Mouse (Mus musculus) hindbrain, embryonic 13.5 days (tissue): ENCODE data around the gene Tti1. TPM values are rescaled to one million over a fixed set of nuclear protein-coding genes. Genes with fewer than 3 reads are reported as not detected.

Experiments used
- ATAC-seq: fragments of 200-750 bp; cut with Nextera tagmentation; 2 replicates; pipeline ENCODE4 v1.8.0; 2017; ENCODE audit warnings: moderate TSS enrichment; ENCODE audit not compliant: low FRiP score
- H3K27ac ChIP-seq: fragments of 300-500 bp; sonication (generic); 2 replicates; pipeline ENCODE4 v1.5.1; 2015; ENCODE audit warnings: inconsistent platforms, mild to moderate bottlenecking, moderate library complexity
- H3K27me3 ChIP-seq: fragments of 300-500 bp; sonication (generic); 2 replicates; pipeline ENCODE4 v1.6.1; 2015; ENCODE audit warnings: mild to moderate bottlenecking, inconsistent platforms
- H3K36me3 ChIP-seq: fragments of 300-500 bp; sonication (generic); 2 replicates; pipeline ENCODE4 v1.6.1; 2015; ENCODE audit warnings: mild to moderate bottlenecking, inconsistent platforms
- H3K4me1 ChIP-seq: fragments of 300-500 bp; sonication (generic); replicated peaks from 2 replicates; pipeline ENCODE4 v1.6.1; 2015; ENCODE audit warnings: inconsistent platforms
- H3K4me2 ChIP-seq: fragments of 300-500 bp; sonication (generic); 2 replicates; pipeline ENCODE4 v1.6.1; 2015; ENCODE audit warnings: inconsistent platforms, mild to moderate bottlenecking, moderate library complexity
- H3K4me3 ChIP-seq: fragments of 300-500 bp; sonication (generic); 2 replicates; pipeline ENCODE4 v1.5.1; 2015; ENCODE audit warnings: mild to moderate bottlenecking, inconsistent platforms
- H3K9ac ChIP-seq: fragments of 300-500 bp; sonication (generic); 2 replicates; pipeline ENCODE4 v1.6.1; 2015; ENCODE audit warnings: mild to moderate bottlenecking, inconsistent platforms
- H3K9me3 ChIP-seq: fragments of 300-500 bp; sonication (generic); 2 replicates; pipeline ENCODE4 v1.6.1; 2016; ENCODE audit warnings: inconsistent platforms
- WGBS: fragments of 180-500 bp; shearing (Covaris S2); methylation state at CpG from one replicate; pipeline ENCODE4 v1.1.7; 2015; 5-methylcytosine and 5-hydroxymethylcytosine counted together
- polyA plus RNA-seq: library from polyadenylated mRNA; unstranded; fragments of >200 nt; fragmentation: Nextera tagmentation; extraction: Ambion mirVana; gene quantifications from 2 replicates; pipeline ENCODE4 v1.2.1, GENCODE M21; 2015

Tti1 gene
- polyA plus RNA-seq, 1 experiment from 2014 or later, result 18.5 TPM

DNA sequence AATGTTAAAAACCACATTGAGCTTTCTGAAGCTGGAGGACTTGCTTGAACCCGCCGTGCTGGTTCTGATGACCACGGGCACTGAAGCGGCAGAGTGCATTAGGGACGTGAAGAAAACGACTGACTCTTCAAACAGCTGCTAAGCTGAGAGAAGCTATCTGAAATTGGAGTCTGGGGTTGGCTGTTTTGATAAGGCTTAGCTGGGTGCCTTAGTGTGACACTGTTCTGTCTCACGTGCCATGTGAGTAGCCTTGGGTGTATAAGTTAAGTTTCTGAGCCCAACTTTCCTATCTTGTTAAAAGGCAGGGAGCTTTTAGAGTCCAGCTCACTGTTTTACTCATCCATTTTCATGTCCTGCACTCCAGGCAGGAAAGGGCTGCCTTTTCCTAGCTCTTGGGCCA lies 8.7 kb upstream of the Tti1 start:
- H3K36me3 ChIP-seq, result peaks cover 34% of the 10 kb centered on the region
- peaks cover 14% of the 10 kb centered on the region; the same call in 1 of the 2 replicates for H3K4me1 ChIP-seq
- H3K4me2 ChIP-seq, result no peak overlapping the region
- H3K9me3 ChIP-seq, result no peaks in the 10 kb centered on the region
- ATAC-seq, result no peak
- WGBS, result 87% methylated on average over 7 of the region's 7 CpGs
- no peaks in the 10 kb centered on the region for H3K27me3 ChIP-seq
- no peak overlapping the region for H3K4me3 ChIP-seq
- H3K27ac ChIP-seq, result no peak overlapping the region
- H3K9ac ChIP-seq, result no peak overlapping the region

DNA sequence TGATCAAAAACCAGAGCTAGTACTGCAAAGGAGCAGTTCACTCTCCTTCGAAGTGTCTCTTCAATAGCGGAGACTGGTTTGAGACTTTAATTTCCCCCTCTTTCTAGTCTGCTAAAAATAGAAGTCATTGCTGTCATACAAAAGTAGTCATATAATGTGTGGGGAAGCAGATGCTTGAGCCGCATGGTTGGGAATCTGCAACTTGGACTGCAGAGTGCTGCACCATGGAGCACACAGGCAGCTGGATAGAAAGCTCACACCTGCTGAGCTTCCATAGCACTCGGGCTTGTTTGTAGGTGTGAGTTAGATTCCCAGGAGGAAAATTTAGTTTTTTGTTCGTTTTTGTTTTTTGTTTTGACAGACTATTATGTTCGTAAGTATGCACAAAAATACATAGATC lies 8.2 kb upstream of the Tti1 start:
- Histone ChIP-seq H3K9me3 (no peaks in the 10 kb centered on the region), H3K27ac (no peak overlapping the region), H3K4me2 (no peak overlapping the region), H3K9ac (no peak overlapping the region), H3K27me3 (no peaks in the 10 kb centered on the region), H3K36me3 (peaks cover 33% of the 10 kb centered on the region), H3K4me1 (peaks cover 18% of the 10 kb centered on the region), H3K4me3 (no peak overlapping the region)
- WGBS, result 90% methylated on average over 6 of the region's 6 CpGs
- ATAC-seq, result no peak

GRCm38 (mm10) chr2:158035813-158036212 lies 7.6 kb upstream of the Tti1 start:
- no peak overlapping the region for H3K27ac ChIP-seq
- peaks cover 30% of the 10 kb centered on the region for H3K36me3 ChIP-seq
- no peak for ATAC-seq
- WGBS, result 91% methylated on average over 2 of the region's 2 CpGs
- no peak overlapping the region for H3K4me3 ChIP-seq
- H3K9me3 ChIP-seq, result no peaks in the 10 kb centered on the region
- H3K9ac ChIP-seq, result no peak overlapping the region
- H3K27me3 ChIP-seq, result no peaks in the 10 kb centered on the region
- H3K4me2 ChIP-seq, result no peak overlapping the region
- H3K4me1 ChIP-seq, result peaks cover 24% of the 10 kb centered on the region

DNA sequence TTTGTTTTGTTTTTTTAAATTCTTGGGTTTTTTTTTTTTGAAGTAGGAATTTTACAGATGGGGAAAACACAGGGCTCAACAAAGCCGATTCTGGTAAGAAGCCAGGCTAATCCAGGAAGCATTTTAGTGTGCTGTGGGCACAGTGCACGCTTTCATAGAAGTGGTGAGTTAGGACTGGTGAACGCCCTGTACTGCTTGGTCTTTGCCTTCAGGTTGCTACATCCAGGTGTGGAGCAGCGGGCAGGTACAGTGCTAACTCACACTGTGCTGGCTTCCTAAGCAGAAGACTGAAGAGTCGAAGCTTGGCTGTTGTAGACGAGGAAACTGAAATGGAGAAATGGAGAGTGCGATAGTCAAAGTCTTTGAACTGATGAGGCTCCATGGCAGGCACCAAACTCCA lies 1.8 kb upstream of the Tti1 start:
- H3K27me3 ChIP-seq, result no peaks in the 10 kb centered on the region
- peak overlapping the region; percentile 89 for H3K9ac ChIP-seq
- no peaks in the 10 kb centered on the region for H3K36me3 ChIP-seq
- peak overlapping the region; percentile 82 for H3K4me2 ChIP-seq
- ATAC-seq, result no peak
- H3K27ac ChIP-seq, result no peak overlapping the region
- H3K9me3 ChIP-seq, result no peaks in the 10 kb centered on the region
- WGBS, result 91% methylated on average over 7 of the region's 7 CpGs
- H3K4me3 ChIP-seq, result peak overlapping the region; percentile 77
- peaks cover 49% of the 10 kb centered on the region for H3K4me1 ChIP-seq

GRCm38 (mm10) chr2:158027855-158028353 lies 329 bp downstream of the Tti1 start:
- Histone ChIP-seq H3K27ac (peak overlapping the region; percentile 91), H3K9ac (peak overlapping the region; percentile 89), H3K27me3 (no peaks in the 10 kb centered on the region), H3K4me3 (peak overlapping the region; percentile 77), H3K4me1 (peaks cover 41% of the 10 kb centered on the region), H3K9me3 (no peaks in the 10 kb centered on the region), H3K36me3 (no peaks in the 10 kb centered on the region), H3K4me2 (peak overlapping the region; percentile 82)
- ATAC-seq, result no peak; the same call in none of the 2 replicates
- WGBS, result 2% methylated on average over 16 of the region's 16 CpGs

DNA sequence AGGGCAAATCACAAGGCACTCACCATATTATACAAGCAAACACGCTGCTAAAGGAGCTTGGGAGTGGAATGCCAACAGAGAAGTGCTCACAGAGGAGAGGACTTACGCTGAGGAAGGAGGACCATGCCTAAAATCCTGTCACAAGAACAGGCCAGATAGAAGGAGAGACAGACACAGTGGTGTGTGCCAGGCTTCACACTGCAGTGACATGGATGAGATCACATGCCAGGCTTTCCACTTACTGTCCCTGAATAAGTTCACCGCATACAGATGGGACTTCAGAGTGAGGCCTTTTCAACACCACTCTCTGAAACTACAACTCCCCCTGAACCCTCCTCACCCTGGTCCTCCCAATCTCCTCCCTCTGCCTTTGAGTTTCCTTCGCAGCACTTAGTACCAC lies 10.9 kb downstream of the Tti1 start:
- 96% methylated on average over 4 of the region's 4 CpGs for WGBS
- H3K36me3 ChIP-seq, result no peaks in the 10 kb centered on the region

GRCm38 (mm10) chr2:158012608-158013007 lies 15.6 kb downstream of the Tti1 start:
- no peaks in the 10 kb centered on the region for H3K4me1 ChIP-seq
- H3K4me2 ChIP-seq, result no peak overlapping the region
- no peak overlapping the region for H3K4me3 ChIP-seq
- no peaks in the 10 kb centered on the region for H3K27me3 ChIP-seq
- H3K9me3 ChIP-seq, result no peaks in the 10 kb centered on the region
- no peak overlapping the region for H3K9ac ChIP-seq
- no peak for ATAC-seq
- WGBS, result 95% methylated on average over 3 of the region's 3 CpGs
- H3K27ac ChIP-seq, result no peak overlapping the region
- H3K36me3 ChIP-seq, result peaks cover 16% of the 10 kb centered on the region

More for the DNA sequence above, 10.9 kb downstream of the Tti1 start:
- H3K4me1 ChIP-seq, result no peaks in the 10 kb centered on the region
- H3K27me3 ChIP-seq, result no peaks in the 10 kb centered on the region
- H3K9me3 ChIP-seq, result no peaks in the 10 kb centered on the region
- H3K4me2 ChIP-seq, result no peak overlapping the region
- no peak overlapping the region for H3K4me3 ChIP-seq
- H3K27ac ChIP-seq, result no peak overlapping the region
- H3K9ac ChIP-seq, result no peak overlapping the region
- ATAC-seq, result no peak

DNA sequence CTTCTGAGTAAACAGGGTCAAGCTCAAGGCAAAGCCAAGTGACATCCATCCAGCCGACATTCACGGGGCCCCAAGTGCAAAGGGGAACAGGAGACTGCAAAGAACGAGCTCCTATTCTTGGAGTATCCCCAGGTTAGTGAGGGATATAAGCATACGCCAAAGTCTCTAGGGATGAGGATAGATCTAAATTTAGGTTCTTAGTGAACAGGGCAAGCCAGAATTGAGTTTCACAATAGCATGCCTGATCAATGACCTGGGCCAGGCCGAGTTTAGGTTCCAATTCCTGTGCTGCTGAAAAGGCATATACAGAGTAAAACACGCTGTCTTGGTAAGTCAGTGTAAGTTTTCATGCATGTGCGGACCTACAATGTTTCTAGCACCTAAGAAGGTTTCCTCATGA lies 18.9 kb downstream of the Tti1 start:
- H3K36me3 ChIP-seq, result peaks cover 28% of the 10 kb centered on the region
- no peak overlapping the region for H3K27ac ChIP-seq
- no peak overlapping the region for H3K4me2 ChIP-seq
- H3K4me1 ChIP-seq, result no peaks in the 10 kb centered on the region
- no peak overlapping the region for H3K9ac ChIP-seq
- no peak overlapping the region for H3K4me3 ChIP-seq
- no peaks in the 10 kb centered on the region for H3K27me3 ChIP-seq
- ATAC-seq, result no peak
- WGBS, result 87% methylated on average over 7 of the region's 7 CpGs
- H3K9me3 ChIP-seq, result no peaks in the 10 kb centered on the region

- Histone ChIP-seq H3K9me3 (no peaks in the 10 kb centered on the region), H3K4me2 (no peak overlapping the region), H3K36me3 (peaks cover 31% of the 10 kb centered on the region), H3K4me1 (no peaks in the 10 kb centered on the region), H3K9ac (no peak overlapping the region), H3K27ac (no peak overlapping the region), H3K4me3 (no peak overlapping the region), H3K27me3 (no peaks in the 10 kb centered on the region)
- WGBS, result 96% methylated on average over 4 of the region's 4 CpGs
- ATAC-seq, result no peak
Measured at GRCm38 (mm10) chr2:158005641-158006040, 22.6 kb downstream of the Tti1 start.

DNA sequence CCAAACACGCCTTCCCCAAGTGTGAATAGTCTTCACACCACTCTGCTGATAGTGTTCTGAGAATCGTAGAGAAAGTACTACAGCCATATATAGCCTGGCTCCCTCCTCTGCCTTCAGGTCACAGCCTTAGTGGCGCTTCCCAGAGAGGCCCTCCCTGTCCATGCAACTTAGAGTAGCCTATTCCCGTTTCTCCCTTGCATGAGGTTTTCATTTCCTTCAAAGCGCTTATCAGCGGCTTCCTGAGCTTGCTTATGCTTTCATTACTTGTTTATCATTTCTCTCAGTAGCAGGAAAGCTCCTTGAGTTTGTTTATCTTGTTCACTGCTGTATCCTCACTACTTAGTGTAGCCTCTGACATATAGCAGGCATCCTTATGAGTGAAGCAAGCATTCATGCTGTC lies 23.6 kb downstream of the Tti1 start:
- no peak overlapping the region for H3K4me3 ChIP-seq
- 85% methylated on average over 6 of the region's 6 CpGs for WGBS
- no peak for ATAC-seq

GRCm38 (mm10) chr2:157998817-157999216 lies 29.4 kb downstream of the Tti1 start:
- Histone ChIP-seq H3K4me1 (peaks cover 10% of the 10 kb centered on the region; the same call in 1 of the 2 replicates), H3K36me3 (peaks cover 27% of the 10 kb centered on the region), H3K9ac (no peak overlapping the region), H3K27ac (no peak overlapping the region), H3K9me3 (no peaks in the 10 kb centered on the region), H3K27me3 (no peaks in the 10 kb centered on the region), H3K4me3 (no peak overlapping the region), H3K4me2 (no peak overlapping the region)
- no peak for ATAC-seq
- WGBS, result 87% methylated on average over 3 of the region's 3 CpGs

More for the DNA sequence above, 23.6 kb downstream of the Tti1 start:
- H3K27me3 ChIP-seq, result no peaks in the 10 kb centered on the region
- H3K4me1 ChIP-seq, result no peaks in the 10 kb centered on the region
- H3K4me2 ChIP-seq, result no peak overlapping the region
- H3K27ac ChIP-seq, result no peak overlapping the region
- H3K36me3 ChIP-seq, result peaks cover 31% of the 10 kb centered on the region
- no peak overlapping the region for H3K9ac ChIP-seq
- no peaks in the 10 kb centered on the region for H3K9me3 ChIP-seq

GRCm38 (mm10) chr2:157992501-157992900 lies 35.7 kb downstream of the Tti1 start:
- Histone ChIP-seq H3K27ac (no peak overlapping the region), H3K4me1 (peaks cover 55% of the 10 kb centered on the region), H3K9ac (no peak overlapping the region), H3K36me3 (peaks cover 34% of the 10 kb centered on the region), H3K4me2 (no peak overlapping the region), H3K9me3 (no peaks in the 10 kb centered on the region), H3K27me3 (no peaks in the 10 kb centered on the region), H3K4me3 (no peak overlapping the region)
- WGBS, result 88% methylated on average over 4 of the region's 4 CpGs
- no peak for ATAC-seq

GRCm38 (mm10) chr2:157991026-157991425 lies 37.2 kb downstream of the Tti1 start:
- no peak for ATAC-seq
- no peaks in the 10 kb centered on the region for H3K27me3 ChIP-seq
- peaks cover 69% of the 10 kb centered on the region for H3K4me1 ChIP-seq
- no peaks in the 10 kb centered on the region for H3K9me3 ChIP-seq
- H3K27ac ChIP-seq, result peak overlapping the region; percentile 58
- no peak overlapping the region for H3K4me2 ChIP-seq
- H3K9ac ChIP-seq, result no peak overlapping the region
- WGBS, result 60% methylated on average over 6 of the region's 6 CpGs
- H3K36me3 ChIP-seq, result peaks cover 23% of the 10 kb centered on the region
- no peak overlapping the region for H3K4me3 ChIP-seq
